Mouse (Mus musculus): ENCODE data around the gene Tmc2. TPM values are rescaled to one million over a fixed set of nuclear protein-coding genes. Genes with fewer than 3 reads are reported as not detected.

Gene Tmc2
- polyA plus RNA-seq, 2 experiments = not detected

DNA sequence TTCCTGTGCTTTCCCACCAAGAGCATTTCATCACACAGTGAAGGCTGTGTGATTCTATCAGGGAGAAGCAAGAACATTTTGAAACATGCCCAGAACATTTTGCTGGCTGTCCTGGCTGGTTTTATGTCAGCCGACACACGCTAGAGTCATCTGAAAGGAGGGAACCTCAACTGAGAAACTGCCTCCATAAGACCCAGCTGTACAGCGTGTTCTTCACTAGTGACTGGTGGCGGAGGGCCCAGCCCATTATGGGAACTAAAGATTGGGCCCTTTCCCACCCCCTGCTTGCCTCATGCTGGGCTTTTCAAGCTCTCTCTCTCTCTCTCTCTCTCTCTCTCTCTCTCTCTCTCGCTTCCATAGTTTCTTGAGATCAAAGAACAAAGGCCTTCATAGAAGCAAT is 6.0 kb downstream of the Tmc2 start:
- no peak overlapping the region for H3K4me3 ChIP-seq (ENCODE audit: insufficient read depth in 1 of 2, low read depth in 2 of 2, low read length in 2 of 2)
- no peak for ATAC-seq (ENCODE audit: insufficient read depth)
- no peaks in the 10 kb centered on the region for H3K9me3 ChIP-seq (ENCODE audit: control insufficient read depth, low read length)
- no peaks in the 10 kb centered on the region for H3K4me1 ChIP-seq (replicated peaks; ENCODE audit: control insufficient read depth in 2 of 2, insufficient read depth in 2 of 2, low read length in 1 of 2)
- no peak overlapping the region for H3K27ac ChIP-seq
- no peaks in the 10 kb centered on the region for H3K36me3 ChIP-seq (replicated peaks; ENCODE audit: control insufficient read depth, insufficient read depth, low read depth)
- no peak for DNase-seq (ENCODE audit: low read depth in 3 of 3, low spot score in 3 of 3)
- no peak overlapping the region for H3K9ac ChIP-seq (replicated peaks)
- no peaks in the 10 kb centered on the region for H3K27me3 ChIP-seq (ENCODE audit: control insufficient read depth, insufficient read depth, low read length)
- 66% methylated on average over 5 of the region's 5 CpGs for WGBS (ENCODE audit: insufficient replicate concordance)
- no peak overlapping the region for H3K4me2 ChIP-seq (ENCODE audit: low read depth)
- TF ChIP-seq CTCF (IDR thresholded peaks at IDR 0.05; ENCODE audit: low read depth) (no peak), EP300 (IDR thresholded peaks at IDR 0.05; ENCODE audit: low read depth) (no peak)

GRCm38 (mm10) chr2:130207376-130207775 is 12.4 kb downstream of the Tmc2 start:
- H3K36me3 ChIP-seq (replicated peaks; ENCODE audit: control insufficient read depth, insufficient read depth, low read depth) = no peaks in the 10 kb centered on the region
- WGBS (ENCODE audit: insufficient replicate concordance) = 46% methylated on average over 2 of the region's 2 CpGs
- H3K4me3 ChIP-seq (ENCODE audit: insufficient read depth in 1 of 2, low read depth in 2 of 2, low read length in 2 of 2) = no peak overlapping the region
- no peaks in the 10 kb centered on the region for H3K4me1 ChIP-seq (replicated peaks; ENCODE audit: control insufficient read depth in 2 of 2, insufficient read depth in 2 of 2, low read length in 1 of 2)
- DNase-seq (ENCODE audit: low read depth in 3 of 3, low spot score in 3 of 3) (no peak), ATAC-seq (ENCODE audit: insufficient read depth) (no peak)
- H3K9ac ChIP-seq (replicated peaks) = no peak overlapping the region
- no peaks in the 10 kb centered on the region for H3K9me3 ChIP-seq (ENCODE audit: control insufficient read depth, low read length)
- H3K4me2 ChIP-seq (ENCODE audit: low read depth) = no peak overlapping the region
- TF ChIP-seq EP300 (IDR thresholded peaks at IDR 0.05; ENCODE audit: low read depth) (no peak), CTCF (IDR thresholded peaks at IDR 0.05; ENCODE audit: low read depth) (no peak)
- no peak overlapping the region for H3K27ac ChIP-seq
- no peaks in the 10 kb centered on the region for H3K27me3 ChIP-seq (ENCODE audit: control insufficient read depth, insufficient read depth, low read length)

DNA sequence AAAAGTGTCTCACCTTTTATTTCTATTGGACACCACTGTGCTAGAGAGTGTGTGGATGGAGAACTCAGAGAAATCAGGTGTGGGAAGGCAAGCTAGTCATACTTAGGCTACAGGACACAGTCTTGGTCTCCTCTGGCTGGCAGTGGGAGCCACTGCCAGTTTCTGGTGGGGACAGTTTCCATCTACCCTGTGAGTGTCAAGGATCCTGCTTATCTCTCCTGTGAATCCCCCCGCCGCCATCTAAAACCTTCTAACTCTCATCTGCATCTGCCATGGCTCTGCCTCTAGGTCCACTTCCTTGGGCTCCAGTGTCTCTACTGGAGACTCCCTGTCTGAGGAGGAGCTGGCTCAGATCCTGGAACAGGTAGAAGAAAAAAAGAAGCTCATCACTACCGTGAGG is 13.0 kb downstream of the Tmc2 start:
- Histone ChIP-seq H3K4me3 (ENCODE audit: insufficient read depth in 1 of 2, low read depth in 2 of 2, low read length in 2 of 2) (no peak overlapping the region), H3K9ac (replicated peaks) (no peak overlapping the region), H3K27ac (no peak overlapping the region), H3K27me3 (ENCODE audit: control insufficient read depth, insufficient read depth, low read length) (no peaks in the 10 kb centered on the region), H3K9me3 (ENCODE audit: control insufficient read depth, low read length) (no peaks in the 10 kb centered on the region), H3K36me3 (replicated peaks; ENCODE audit: control insufficient read depth, insufficient read depth, low read depth) (no peaks in the 10 kb centered on the region), H3K4me1 (replicated peaks; ENCODE audit: control insufficient read depth in 2 of 2, insufficient read depth in 2 of 2, low read length in 1 of 2) (no peaks in the 10 kb centered on the region), H3K4me2 (ENCODE audit: low read depth) (no peak overlapping the region)
- DNase-seq (ENCODE audit: low read depth in 3 of 3, low spot score in 3 of 3) (no peak), ATAC-seq (ENCODE audit: insufficient read depth) (no peak)
- 75% methylated on average over 3 of the region's 3 CpGs for WGBS (ENCODE audit: insufficient replicate concordance)
- TF ChIP-seq EP300 (IDR thresholded peaks at IDR 0.05; ENCODE audit: low read depth) (no peak), CTCF (IDR thresholded peaks at IDR 0.05; ENCODE audit: low read depth) (no peak)

DNA sequence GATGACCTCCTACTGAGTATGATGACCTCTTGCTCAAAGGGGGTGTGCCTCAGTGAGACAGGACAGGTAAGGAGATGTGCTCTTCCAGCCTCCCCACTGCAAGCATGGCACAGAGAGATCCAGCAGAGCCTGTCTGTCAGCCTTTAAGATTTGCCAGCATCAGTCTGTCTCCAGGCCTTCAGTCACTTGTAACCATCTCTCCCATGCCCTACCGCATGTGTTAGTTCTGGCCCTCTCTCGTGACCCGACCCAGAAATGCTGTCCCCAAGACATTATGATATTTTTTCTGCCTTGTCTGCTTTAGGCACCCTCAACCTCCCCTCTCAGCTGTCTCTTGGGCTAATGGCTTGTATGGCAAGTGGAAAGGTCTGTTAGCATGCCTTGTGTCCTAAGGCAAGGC is 14.6 kb downstream of the Tmc2 start:
- Histone ChIP-seq H3K36me3 (replicated peaks; ENCODE audit: control insufficient read depth, insufficient read depth, low read depth) (no peaks in the 10 kb centered on the region), H3K9me3 (ENCODE audit: control insufficient read depth, low read length) (no peaks in the 10 kb centered on the region), H3K4me2 (ENCODE audit: low read depth) (no peak overlapping the region), H3K27me3 (ENCODE audit: control insufficient read depth, insufficient read depth, low read length) (no peaks in the 10 kb centered on the region), H3K9ac (replicated peaks) (no peak overlapping the region), H3K4me1 (replicated peaks; ENCODE audit: control insufficient read depth in 2 of 2, insufficient read depth in 2 of 2, low read length in 1 of 2) (no peaks in the 10 kb centered on the region), H3K27ac (no peak overlapping the region), H3K4me3 (ENCODE audit: insufficient read depth in 1 of 2, low read depth in 2 of 2, low read length in 2 of 2) (no peak overlapping the region)
- no peak for ATAC-seq (ENCODE audit: insufficient read depth)
- no peak for TF ChIP-seq CTCF (IDR thresholded peaks at IDR 0.05; ENCODE audit: low read depth)
- no peak for TF ChIP-seq EP300 (IDR thresholded peaks at IDR 0.05; ENCODE audit: low read depth)
- no peak for DNase-seq (ENCODE audit: low read depth in 3 of 3, low spot score in 3 of 3)
- WGBS (ENCODE audit: insufficient replicate concordance) = 63% methylated on average over 3 of the region's 3 CpGs

GRCm38 (mm10) chr2:130211581-130211980 is 16.6 kb downstream of the Tmc2 start:
- TF ChIP-seq EP300 (IDR thresholded peaks at IDR 0.05; ENCODE audit: low read depth) (no peak), CTCF (IDR thresholded peaks at IDR 0.05; ENCODE audit: low read depth) (no peak)
- no peaks in the 10 kb centered on the region for H3K4me1 ChIP-seq (replicated peaks; ENCODE audit: control insufficient read depth in 2 of 2, insufficient read depth in 2 of 2, low read length in 1 of 2)
- ATAC-seq (ENCODE audit: insufficient read depth) (no peak), DNase-seq (ENCODE audit: low read depth in 3 of 3, low spot score in 3 of 3) (no peak)
- no peaks in the 10 kb centered on the region for H3K9me3 ChIP-seq (ENCODE audit: control insufficient read depth, low read length)
- H3K4me2 ChIP-seq (ENCODE audit: low read depth) = no peak overlapping the region
- no peak overlapping the region for H3K27ac ChIP-seq
- no peaks in the 10 kb centered on the region for H3K27me3 ChIP-seq (ENCODE audit: control insufficient read depth, insufficient read depth, low read length)
- no peak overlapping the region for H3K4me3 ChIP-seq (ENCODE audit: insufficient read depth in 1 of 2, low read depth in 2 of 2, low read length in 2 of 2)
- no peaks in the 10 kb centered on the region for H3K36me3 ChIP-seq (replicated peaks; ENCODE audit: control insufficient read depth, insufficient read depth, low read depth)
- H3K9ac ChIP-seq (replicated peaks) = no peak overlapping the region
- WGBS (ENCODE audit: insufficient replicate concordance) = 63% methylated on average over 2 of the region's 2 CpGs

All from liver, embryonic 14.5 days (tissue).